Mouse (Mus musculus): ENCODE data around the gene Efna3. TPM values are rescaled to one million over a fixed set of nuclear protein-coding genes. Genes with fewer than 3 reads are reported as not detected.

Gene Efna3
- total RNA-seq, 2 experiments from 2014 or later: not detected

Other genes starting within 250 kb of the Efna3 start
- 11.6 and 13.7 TPM in 2 replicates for gene Rusc1, start 229.7 kb downstream of the Efna3 start, total RNA-seq (2015)
- 11.3 and 11.8 TPM in 2 replicates for gene Rusc1, start 229.7 kb downstream of the Efna3 start, total RNA-seq (2017)
- not detected in 2 replicates for gene Gm43738, start 221.9 kb downstream of the Efna3 start, total RNA-seq (2015)
- gene Gm43738, start 221.9 kb downstream of the Efna3 start, total RNA-seq (2017): not detected in 2 replicates
- 57.3 and 64.0 TPM in 2 replicates for gene Fdps, start 221.0 kb downstream of the Efna3 start, total RNA-seq (2015)
- gene Fdps, start 221.0 kb downstream of the Efna3 start, total RNA-seq (2017): 132 and 150 TPM in 2 replicates
- gene Pklr, start 186.8 kb downstream of the Efna3 start, total RNA-seq (2015): 1.2 and 4.0 TPM in 2 replicates
- 1.4 and 8.0 TPM in 2 replicates for gene Pklr, start 186.8 kb downstream of the Efna3 start, total RNA-seq (2017)
- not detected in 2 replicates for gene Hcn3, start 162.8 kb downstream of the Efna3 start, total RNA-seq (2015)
- not detected in 2 replicates for gene Hcn3, start 162.8 kb downstream of the Efna3 start, total RNA-seq (2017)
- 38.1 and 38.4 TPM in 2 replicates for gene Clk2, start 158.2 kb downstream of the Efna3 start, total RNA-seq (2015)
- gene Clk2, start 158.2 kb downstream of the Efna3 start, total RNA-seq (2017): 47.1 and 48.5 TPM in 2 replicates
- 43.0 and 52.9 TPM in 2 replicates for gene Scamp3, start 145.5 kb downstream of the Efna3 start, total RNA-seq (2015)
- gene Scamp3, start 145.5 kb downstream of the Efna3 start, total RNA-seq (2017): 17.9 and 18.1 TPM in 2 replicates
- gene Fam189b, start 139.8 kb downstream of the Efna3 start, total RNA-seq (2015): 11.2 and 13.5 TPM in 2 replicates
- 3.3 and 5.6 TPM in 2 replicates for gene Fam189b, start 139.8 kb downstream of the Efna3 start, total RNA-seq (2017)
- 77.6 and 78.1 TPM in 2 replicates for gene Gba, start 120.0 kb downstream of the Efna3 start, total RNA-seq (2015)
- 71.1 and 79.5 TPM in 2 replicates for gene Gba, start 120.0 kb downstream of the Efna3 start, total RNA-seq (2017)
- 0.07 TPM in 1 of 2 replicates, not detected in the other for gene Thbs3, start 107.8 kb downstream of the Efna3 start, total RNA-seq (2015)
- 0.12 and 0.70 TPM in 2 replicates for gene Thbs3, start 107.8 kb downstream of the Efna3 start, total RNA-seq (2017)
- gene Mtx1, start 95.9 kb downstream of the Efna3 start, total RNA-seq (2015): 49.5 and 57.8 TPM in 2 replicates
- gene Mtx1, start 95.9 kb downstream of the Efna3 start, total RNA-seq (2017): 41.8 and 45.3 TPM in 2 replicates
- 0.25 and 0.58 TPM in 2 replicates for gene Muc1, start 93.9 kb downstream of the Efna3 start, total RNA-seq (2015)
- gene Muc1, start 93.9 kb downstream of the Efna3 start, total RNA-seq (2017): 0.18 TPM in 1 of 2 replicates, not detected in the other
- 142 and 167 TPM in 2 replicates for gene Krtcap2, start 77.0 kb downstream of the Efna3 start, total RNA-seq (2015)
- gene Krtcap2, start 77.0 kb downstream of the Efna3 start, total RNA-seq (2017): 159 and 189 TPM in 2 replicates
- 0.39 and 0.80 TPM in 2 replicates for gene Trim46, start 76.7 kb downstream of the Efna3 start, total RNA-seq (2015)
- 0.55 TPM in 1 of 2 replicates, not detected in the other for gene Trim46, start 76.7 kb downstream of the Efna3 start, total RNA-seq (2017)
- gene Dpm3, start 63.6 kb downstream of the Efna3 start, total RNA-seq (2015): 84.6 and 95.5 TPM in 2 replicates
- 72.1 and 82.3 TPM in 2 replicates for gene Dpm3, start 63.6 kb downstream of the Efna3 start, total RNA-seq (2017)
- 42.9 and 68.4 TPM in 2 replicates for gene Slc50a1, start 52.4 kb downstream of the Efna3 start, total RNA-seq (2015)
- 31.5 and 52.2 TPM in 2 replicates for gene Slc50a1, start 52.4 kb downstream of the Efna3 start, total RNA-seq (2017)
- not detected in 2 replicates for gene Efna1, start 41.8 kb downstream of the Efna3 start, total RNA-seq (2015)
- not detected in 2 replicates for gene Efna1, start 41.8 kb downstream of the Efna3 start, total RNA-seq (2017)
- gene Efna4, start 15.1 kb upstream of the Efna3 start, total RNA-seq (2015): 0.16 and 0.33 TPM in 2 replicates
- not detected in 2 replicates for gene Efna4, start 15.1 kb upstream of the Efna3 start, total RNA-seq (2017)
- gene Adam15, start 27.0 kb upstream of the Efna3 start, total RNA-seq (2015): 107 and 135 TPM in 2 replicates
- 100 and 124 TPM in 2 replicates for gene Adam15, start 27.0 kb upstream of the Efna3 start, total RNA-seq (2017)
- not detected in 2 replicates for gene Dcst2, start 39.0 kb upstream of the Efna3 start, total RNA-seq (2015)
- gene Dcst2, start 39.0 kb upstream of the Efna3 start, total RNA-seq (2017): not detected in 2 replicates
- 0.14 TPM in 1 of 2 replicates, not detected in the other for gene Dcst1, start 42.3 kb upstream of the Efna3 start, total RNA-seq (2015)
- not detected in 2 replicates for gene Dcst1, start 42.3 kb upstream of the Efna3 start, total RNA-seq (2017)
- 38.9 and 41.1 TPM in 2 replicates for gene Zbtb7b, start 71.8 kb upstream of the Efna3 start, total RNA-seq (2015)
- 63.8 and 71.3 TPM in 2 replicates for gene Zbtb7b, start 71.8 kb upstream of the Efna3 start, total RNA-seq (2017)
- gene Lenep, start 79.8 kb upstream of the Efna3 start, total RNA-seq (2015): 1.6 and 2.3 TPM in 2 replicates
- gene Lenep, start 79.8 kb upstream of the Efna3 start, total RNA-seq (2017): 0.37 and 0.44 TPM in 2 replicates
- gene Flad1, start 88.9 kb upstream of the Efna3 start, total RNA-seq (2015): 9.7 and 11.6 TPM in 2 replicates
- gene Flad1, start 88.9 kb upstream of the Efna3 start, total RNA-seq (2017): 10.8 and 11.8 TPM in 2 replicates
- gene Cks1b, start 95.4 kb upstream of the Efna3 start, total RNA-seq (2015): 157 and 174 TPM in 2 replicates
- gene Cks1b, start 95.4 kb upstream of the Efna3 start, total RNA-seq (2017): 126 and 134 TPM in 2 replicates
- 42.9 and 51.6 TPM in 2 replicates for gene Shc1, start 95.5 kb upstream of the Efna3 start, total RNA-seq (2015)
- 52.4 and 55.1 TPM in 2 replicates for gene Shc1, start 95.5 kb upstream of the Efna3 start, total RNA-seq (2017)
- 23.2 and 28.2 TPM in 2 replicates for gene Pygo2, start 107.2 kb upstream of the Efna3 start, total RNA-seq (2015)
- 11.2 and 18.2 TPM in 2 replicates for gene Pygo2, start 107.2 kb upstream of the Efna3 start, total RNA-seq (2017)
- 15.5 and 19.9 TPM in 2 replicates for gene Pbxip1, start 113.7 kb upstream of the Efna3 start, total RNA-seq (2015)
- 33.1 and 39.6 TPM in 2 replicates for gene Pbxip1, start 113.7 kb upstream of the Efna3 start, total RNA-seq (2017)
- 13.7 and 14.2 TPM in 2 replicates for gene Pmvk, start 131.6 kb upstream of the Efna3 start, total RNA-seq (2015)
- 16.2 and 22.4 TPM in 2 replicates for gene Pmvk, start 131.6 kb upstream of the Efna3 start, total RNA-seq (2017)
- gene Kcnn3, start 197.2 kb upstream of the Efna3 start, total RNA-seq (2015): not detected in 2 replicates
- gene Kcnn3, start 197.2 kb upstream of the Efna3 start, total RNA-seq (2017): not detected in 2 replicates

All from megakaryocyte, adult 5-6 weeks (primary cell).